Mouse (Mus musculus): ENCODE data around the gene Ptpdc1.

Ptpdc1 gene

DNA sequence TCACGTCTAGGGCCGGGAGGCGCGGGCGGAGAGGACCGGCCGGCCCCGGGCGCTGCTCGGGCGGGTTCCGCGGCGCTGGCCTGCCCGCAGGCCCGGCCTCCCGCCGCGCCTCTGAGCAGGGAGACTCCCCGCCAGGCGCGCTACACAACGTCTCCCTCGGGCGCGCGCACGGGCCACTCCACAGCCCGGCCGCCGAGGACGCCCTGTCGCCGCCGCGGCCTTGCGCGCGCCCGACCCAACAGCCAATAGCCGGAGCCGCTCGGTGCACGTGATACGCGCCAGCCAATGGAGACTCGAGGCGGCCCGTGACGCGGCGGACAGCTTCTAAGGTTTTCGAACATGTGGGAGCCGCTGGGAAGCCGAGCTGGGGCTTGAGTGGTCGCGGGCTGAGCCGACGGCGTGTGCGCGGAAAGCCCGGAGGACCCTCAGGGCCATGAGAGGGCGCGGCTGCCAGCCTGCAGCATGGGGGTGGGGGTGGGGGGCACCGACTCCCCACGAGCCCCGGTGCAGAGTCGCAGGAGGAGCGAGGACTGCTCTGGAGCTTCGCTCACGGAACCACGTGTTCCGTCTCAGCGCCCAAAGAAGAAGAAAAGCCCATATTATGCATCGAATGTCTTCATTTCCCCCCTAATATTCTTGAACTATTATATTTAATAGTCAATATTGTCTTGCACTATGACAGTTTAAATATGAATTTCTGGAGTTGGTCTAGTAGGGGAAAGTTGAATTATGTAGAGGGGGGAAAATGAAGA lies at the start of gene Ptpdc1:
Gene Ptpdc1 (minus strand): TSS at position 232 of the 752 bp plus-strand sequence.
- in situ Hi-C loops (cut with MboI, MseI): no loop called here

DNA sequence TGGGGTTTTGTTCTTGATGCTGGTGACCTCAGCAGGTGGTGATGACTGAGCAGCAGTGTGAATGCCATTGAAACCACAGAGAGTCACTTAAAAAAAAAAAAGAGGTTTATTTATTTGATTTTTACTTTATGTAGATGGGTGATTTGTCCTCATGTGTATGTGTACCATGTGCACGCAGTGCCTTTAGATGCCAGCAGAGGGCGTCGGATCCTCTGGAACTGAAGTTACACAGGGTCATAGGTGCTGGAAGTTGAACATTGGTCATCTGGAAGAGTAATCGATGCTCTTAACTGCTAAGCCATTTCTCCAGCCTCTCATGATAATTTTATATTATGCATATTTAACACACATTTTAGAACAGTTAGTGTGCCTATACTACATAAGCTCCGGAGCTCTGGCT lies 49.1 kb upstream of the Ptpdc1 start:
- in situ Hi-C loops (cut with MboI, MseI): no loop called here

DNA sequence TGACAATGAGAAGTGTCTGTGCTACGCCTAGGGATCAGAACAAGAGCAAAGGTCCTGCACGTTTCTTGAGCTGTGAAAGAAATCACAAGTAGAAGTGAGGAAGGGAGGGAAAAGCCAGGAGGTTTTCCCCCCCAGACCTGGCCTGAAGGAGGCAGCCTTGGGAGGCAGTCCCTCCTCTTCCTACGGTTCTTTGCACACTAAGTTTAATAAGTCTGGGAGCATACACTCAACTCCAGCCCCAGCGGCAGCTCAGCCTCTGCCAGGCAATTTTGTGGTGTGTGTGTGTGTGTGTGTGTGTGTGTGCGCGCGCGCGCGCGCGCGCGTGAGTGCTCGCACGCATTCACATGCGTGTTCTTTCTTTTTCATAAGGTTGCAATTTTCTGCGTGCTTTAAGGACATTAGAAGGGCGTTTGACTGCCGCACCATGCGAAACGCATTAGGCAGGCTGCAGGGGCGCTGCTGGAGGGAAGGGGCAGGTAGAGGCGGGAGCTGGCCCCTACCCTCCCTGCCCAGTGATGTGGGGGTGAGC lies 46.9 kb upstream of the Ptpdc1 start:
- in situ Hi-C loops (cut with MboI, MseI): no loop called here

DNA sequence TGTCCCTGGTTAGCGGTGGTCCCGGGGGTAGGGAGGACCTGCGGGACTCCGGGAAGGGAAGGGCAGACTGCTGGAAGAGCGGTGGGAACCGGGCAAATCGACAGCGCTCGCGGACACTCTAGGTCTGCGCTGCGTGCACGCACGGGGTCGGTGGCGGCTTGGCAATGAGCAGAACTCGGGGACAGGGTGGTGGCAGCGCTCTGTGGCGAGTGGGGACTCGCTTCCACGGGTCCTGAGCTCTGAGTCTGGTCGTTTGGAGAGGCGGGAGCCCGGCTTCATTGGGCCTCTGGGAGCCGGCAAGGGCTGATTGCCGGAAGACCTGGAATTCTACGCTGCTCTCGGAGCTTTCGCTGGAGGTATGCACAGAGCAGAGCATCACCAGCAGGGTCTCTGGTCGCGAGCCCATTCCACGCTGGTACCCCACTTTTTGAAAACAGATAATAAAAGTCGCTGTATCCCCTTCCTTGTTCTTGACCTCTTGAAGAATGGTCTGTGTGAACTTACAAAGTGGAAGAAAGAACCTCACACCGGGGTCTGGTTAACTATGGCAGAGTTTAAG lies 43.6 kb upstream of the Ptpdc1 start:
- in situ Hi-C loops (cut with MboI, MseI): no loop called here

DNA sequence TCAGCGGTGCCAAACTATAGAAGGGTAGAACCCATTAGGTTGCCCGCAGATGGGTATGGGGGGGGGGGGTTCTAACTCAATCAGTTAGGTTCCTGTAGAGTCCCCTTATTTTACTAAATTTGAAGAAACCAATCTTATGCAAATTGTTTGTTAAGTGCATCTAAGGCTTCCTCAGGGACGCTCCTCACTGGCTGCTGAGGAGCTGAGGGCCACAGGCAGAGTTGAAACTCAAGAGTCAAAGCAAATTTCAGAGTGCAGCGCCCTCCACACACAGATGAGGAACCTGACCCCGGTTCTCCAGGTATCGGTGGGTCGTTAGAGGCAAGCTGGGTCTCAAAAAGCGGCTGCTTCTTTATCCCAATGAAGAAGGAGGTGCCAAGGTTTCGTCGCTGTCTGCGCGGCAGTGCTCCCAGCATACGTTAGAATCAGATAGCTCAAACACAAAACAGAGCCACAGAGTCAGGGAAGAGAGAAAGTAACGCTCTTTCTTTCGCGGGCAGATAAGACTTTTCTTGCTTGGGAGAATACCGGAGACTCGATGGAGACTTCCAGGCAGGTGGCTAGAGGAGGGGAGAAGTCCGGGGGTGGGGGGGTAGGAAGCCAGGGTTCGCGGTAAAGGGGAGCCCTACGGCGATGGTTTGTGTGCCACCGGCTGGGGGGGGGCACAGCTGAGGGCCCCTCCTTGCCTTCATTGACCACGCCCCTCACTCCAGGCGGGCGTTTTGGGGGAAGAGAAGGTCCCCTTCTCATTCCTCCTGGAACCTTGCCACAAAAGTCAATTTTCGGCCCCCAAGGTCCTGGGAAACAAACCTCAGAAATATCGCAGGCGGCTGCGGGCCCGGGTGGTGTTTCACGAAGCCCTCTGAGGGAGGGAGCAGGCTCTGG lies 42.9 kb upstream of the Ptpdc1 start:
- in situ Hi-C loops (cut with MboI, MseI): no loop called here

- in situ Hi-C loops (cut with MboI, MseI): no loop called here
Observed at GRCm38 (mm10) chr13:48667461-48667860, 42.0 kb upstream of the Ptpdc1 start.

DNA sequence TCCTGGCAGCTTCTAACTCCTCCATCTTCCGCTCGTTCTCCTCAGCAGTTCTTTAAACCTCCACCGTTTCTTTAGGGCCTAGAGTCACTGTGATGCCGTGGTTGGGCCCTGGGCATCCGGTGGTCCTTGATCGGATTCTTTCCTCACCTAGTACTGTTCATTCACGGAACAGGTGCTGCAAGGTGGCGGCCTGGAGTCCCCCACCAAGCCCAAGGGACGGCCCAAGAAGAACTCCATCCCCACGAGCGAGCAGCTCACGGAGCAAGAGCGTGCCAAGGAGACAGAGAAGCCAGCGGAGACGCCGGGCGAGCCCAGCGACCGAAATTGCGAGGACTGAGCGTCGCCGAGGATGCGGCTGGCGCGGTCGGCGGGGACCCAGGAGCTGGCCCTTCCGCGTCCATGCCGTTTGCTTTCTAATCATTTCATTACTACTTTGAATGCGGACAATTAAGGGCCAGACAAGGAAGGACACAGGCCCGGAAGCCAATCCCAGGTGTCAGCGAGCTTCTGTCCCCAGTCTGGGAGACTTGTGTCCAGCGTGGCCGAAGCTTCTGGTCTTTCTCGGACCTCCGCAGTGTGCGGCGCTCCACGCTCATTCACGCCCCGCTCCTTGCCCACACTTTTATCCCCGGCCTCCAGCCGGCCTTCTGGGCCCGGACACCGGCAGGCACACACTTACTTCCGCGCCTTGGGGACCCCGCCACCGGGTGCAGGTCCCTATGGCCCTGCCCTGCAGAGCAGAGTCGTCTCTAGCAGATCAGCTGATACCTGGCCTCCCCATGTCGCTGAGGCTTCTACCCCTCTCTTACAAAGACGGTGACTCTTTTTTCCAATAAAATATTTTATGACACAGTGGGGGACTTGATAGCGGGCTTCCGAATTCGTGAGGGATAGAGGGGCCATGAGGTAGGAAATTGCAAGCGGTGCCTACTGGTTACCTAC lies 40.5 kb upstream of the Ptpdc1 start:
- in situ Hi-C loops (cut with MboI, MseI): no loop called here

GRCm38 (mm10) chr13:48664916-48665655 lies 39.6 kb upstream of the Ptpdc1 start:
- in situ Hi-C loops (cut with MboI, MseI): no loop called here

- in situ Hi-C loops (cut with MboI, MseI): no loop called here
Observed at GRCm38 (mm10) chr13:48663988-48664339, 38.5 kb upstream of the Ptpdc1 start.

DNA sequence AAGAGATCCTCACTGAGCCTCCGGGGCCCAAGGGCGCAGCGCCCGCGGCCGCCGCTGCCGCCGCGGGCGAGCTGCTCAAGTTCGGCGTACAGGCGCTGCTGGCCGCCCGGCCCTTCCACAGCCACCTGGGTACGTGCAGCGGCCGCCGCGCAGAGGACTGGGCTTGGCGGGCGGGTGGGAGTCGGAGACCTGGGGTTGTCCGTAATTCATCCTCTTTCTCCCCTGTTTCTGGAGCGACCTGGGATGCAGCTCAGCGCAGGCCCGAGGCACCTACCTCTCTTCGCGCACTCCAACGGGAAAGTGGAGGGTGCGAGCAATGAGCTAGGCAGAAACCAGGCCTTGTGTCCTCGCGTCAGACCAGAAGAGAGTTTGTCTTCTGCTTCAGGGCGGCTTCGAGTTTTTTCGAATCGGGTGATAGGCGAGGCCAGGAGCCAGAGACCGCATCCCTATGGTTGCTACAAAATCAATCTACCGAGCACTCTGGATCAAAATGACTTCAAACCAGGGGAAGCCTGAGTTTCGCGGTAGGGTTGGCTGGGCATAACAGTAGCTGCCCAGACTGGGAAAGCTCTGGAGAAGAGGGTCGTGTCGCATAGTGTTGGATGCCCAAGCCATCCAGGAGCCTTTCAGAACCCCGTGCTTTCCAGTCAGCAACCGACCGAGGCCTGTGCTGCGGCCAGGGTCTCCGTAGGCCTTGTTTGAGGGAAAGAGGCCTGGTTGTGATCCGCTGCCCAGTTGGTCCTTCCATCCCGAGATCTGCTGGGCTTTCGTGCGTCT lies 37.9 kb upstream of the Ptpdc1 start:
- in situ Hi-C loops (cut with MboI, MseI): no loop called here

- in situ Hi-C loops (cut with MboI, MseI): no loop called here
Observed at GRCm38 (mm10) chr13:48662431-48663143, 37.1 kb upstream of the Ptpdc1 start, which contains the start of gene Barx1. Gene Barx1, plus strand, starts transcription at chr13:48662998.

DNA sequence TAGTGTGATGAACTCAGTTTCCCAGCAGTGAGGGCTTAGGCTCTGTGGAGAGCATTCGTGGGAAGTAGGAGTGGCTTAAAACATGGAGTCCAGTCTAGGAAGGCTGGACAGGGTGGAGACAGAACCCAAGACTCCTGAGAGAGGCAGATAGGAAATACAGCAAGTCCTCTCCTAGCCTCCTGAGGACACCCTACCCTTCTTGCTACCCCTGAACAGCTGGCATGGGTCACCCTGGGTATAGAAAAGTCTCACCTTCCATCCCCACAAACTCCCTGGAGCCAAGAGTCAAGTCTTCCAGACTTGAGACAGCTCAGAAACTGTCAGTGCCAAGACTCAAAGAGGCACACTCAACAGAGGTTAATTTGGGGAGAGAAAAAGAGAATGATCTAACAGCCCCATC lies 36.1 kb upstream of the Ptpdc1 start:
- in situ Hi-C loops (cut with MboI, MseI): no loop called here

- in situ Hi-C loops (cut with MboI, MseI): no loop called here
Observed at GRCm38 (mm10) chr13:48660741-48661140, 35.3 kb upstream of the Ptpdc1 start.

GRCm38 (mm10) chr13:48660221-48660734 lies 34.8 kb upstream of the Ptpdc1 start:
- in situ Hi-C loops (cut with MboI, MseI): no loop called here

GRCm38 (mm10) chr13:48659254-48660220 lies 34.1 kb upstream of the Ptpdc1 start:
- in situ Hi-C loops (cut with MboI, MseI): loop anchor here (5.0 to 10.0 kb wide), 2 partner anchors 358 to 365 kb away; no protein-coding TSS in a partner anchor

DNA sequence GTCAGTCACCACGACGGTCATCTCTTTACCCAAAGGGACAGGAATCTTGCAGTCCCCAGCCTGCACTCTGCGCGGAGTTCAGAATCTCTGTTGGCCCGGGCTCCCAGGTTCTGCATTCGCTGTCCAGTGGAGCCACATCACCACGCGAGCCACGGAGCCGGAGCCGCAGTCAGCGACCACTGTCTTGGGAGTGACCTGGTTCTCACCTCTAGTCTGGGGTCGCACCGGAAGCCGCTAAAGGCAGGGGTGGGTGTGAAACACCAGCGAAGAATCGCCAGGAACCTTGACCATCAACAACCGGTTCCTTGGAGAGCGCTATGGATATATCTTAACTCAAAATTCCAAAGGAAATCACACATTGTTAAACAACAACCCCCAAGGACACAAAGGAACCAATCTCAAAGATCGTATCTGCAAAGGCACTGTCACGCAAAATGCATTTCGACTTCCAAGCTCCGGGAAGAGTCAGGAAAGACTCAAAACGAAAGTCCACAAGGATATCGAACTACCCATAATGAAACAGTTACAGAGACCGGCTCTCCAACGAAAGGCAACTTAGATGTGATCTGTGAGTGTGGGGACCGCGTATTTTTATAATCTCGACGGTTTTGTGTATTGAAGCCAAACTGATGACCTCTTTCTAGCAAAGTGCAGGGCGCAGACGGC lies 33.3 kb upstream of the Ptpdc1 start:
- in situ Hi-C loops (cut with MboI, MseI): loop anchor here (5.0 to 10.0 kb wide), 2 partner anchors 359 to 366 kb away; no protein-coding TSS in a partner anchor

- in situ Hi-C loops (cut with MboI, MseI): loop anchor here (5.0 to 10.0 kb wide), 2 partner anchors 360 to 367 kb away; no protein-coding TSS in a partner anchor
Observed at GRCm38 (mm10) chr13:48657791-48658190, 32.3 kb upstream of the Ptpdc1 start.
